Mouse (Mus musculus): ENCODE results near the gene Ppip5k2.
"Not testable (repeated sequence)": the region's sequence is repeated elsewhere in the genome, so short reads cannot be mapped to it uniquely, and the experiment has no call there.

Gene Ppip5k2

DNA sequence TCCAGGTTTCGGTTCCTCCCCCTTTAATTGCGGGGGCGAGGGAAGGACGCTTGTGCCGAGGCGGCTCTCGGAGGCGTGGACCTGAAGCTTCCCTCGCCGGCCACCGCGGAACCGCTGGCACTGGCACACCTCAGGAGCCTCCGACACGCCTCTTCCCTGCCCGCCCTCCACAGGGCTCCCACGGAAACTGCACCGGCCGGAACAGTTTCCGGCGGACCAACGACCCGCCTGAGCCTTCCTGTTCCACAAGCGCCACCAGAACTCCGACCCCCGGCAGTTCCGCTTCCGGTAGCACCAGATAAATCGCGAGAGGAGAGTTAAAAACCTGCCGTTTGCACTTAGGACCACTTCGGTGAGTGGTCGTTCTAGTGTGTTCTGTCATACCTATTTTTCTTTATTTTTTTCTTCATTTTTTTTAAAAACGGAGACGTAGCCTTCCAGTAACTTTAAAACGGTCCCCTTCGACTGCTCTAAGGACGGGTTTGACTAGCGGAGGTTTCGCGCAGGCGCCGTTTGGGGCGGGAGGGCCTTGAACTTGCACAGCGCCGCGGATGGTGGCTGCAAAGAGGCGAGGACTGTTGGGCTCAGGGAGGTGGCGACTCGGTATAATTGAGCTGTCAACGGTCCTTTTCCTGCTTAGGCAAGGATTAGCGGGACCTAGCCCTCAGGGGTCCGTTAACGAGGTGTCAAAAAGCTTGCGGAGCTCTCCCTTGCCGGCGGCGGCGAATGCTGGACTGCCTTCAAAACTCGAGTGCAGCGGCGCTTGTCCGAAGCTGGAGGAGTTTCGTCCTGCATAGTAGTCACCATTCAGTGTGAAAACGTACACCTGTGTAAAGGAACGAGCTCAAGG is at the start of gene Ppip5k2, which contains the start of gene Gin1:
Gene Ppip5k2, minus strand, starts transcription at position 508 of the 850 bp plus-strand sequence.
Gene Gin1, plus strand, starts transcription at position 269 of the 850 bp plus-strand sequence.
- in situ Hi-C loops (cut with MboI, MseI), result no loop called here

DNA sequence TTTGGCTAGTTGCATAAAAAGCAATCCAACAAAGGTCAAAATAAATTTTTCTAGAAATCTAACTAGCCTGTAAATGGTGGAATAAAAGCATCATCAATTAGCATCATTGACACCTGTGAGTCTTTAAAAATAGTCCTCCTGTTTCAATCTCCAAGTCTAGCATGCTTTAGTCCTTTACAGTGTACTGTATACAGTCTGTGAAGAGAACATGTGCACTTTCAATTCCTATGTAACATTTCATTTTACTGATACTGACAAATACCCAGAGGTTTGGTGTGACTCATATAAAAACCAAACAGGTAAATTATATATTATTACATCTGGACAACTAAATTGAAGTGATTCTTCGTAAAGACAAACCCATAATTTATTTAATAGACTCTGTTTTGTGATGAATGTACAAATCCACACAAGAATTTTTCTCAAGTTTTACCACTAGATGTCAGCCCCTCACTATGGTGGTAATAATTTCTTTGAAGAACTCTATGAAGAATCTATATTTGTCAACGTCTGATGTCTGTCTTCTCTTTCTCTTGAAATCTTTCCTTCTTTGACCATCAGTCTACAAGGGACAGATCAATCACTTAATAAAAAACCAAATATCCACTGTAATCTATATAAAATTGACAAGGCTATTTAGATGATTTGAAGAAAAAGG is 39.2 kb upstream of the Ppip5k2 start:
- in situ Hi-C loops (cut with MboI, MseI), result loop anchor here (5.0 to 25.0 kb wide), 2 partner anchors 353 to 533 kb away; no protein-coding TSS in a partner anchor

DNA sequence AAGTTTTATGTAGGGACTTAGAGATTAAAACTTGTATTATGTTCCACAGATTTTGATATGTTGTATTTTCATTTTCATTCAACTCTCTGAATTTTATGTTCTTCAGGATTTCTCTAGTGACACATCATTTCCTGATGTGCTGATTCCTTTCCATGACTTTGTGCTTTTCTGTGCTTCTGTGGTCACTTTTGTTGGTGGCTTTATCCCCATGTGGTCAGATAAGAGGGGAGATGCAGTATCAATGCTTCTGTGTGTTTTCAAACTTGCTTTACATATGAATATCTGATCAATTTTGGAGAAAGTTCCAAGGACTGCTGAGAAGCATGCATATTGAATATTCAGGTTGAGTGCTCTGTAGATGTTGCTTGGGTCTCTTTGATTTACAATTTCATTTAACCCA is 34.3 kb upstream of the Ppip5k2 start:
- in situ Hi-C loops (cut with MboI, MseI), result loop anchor here (25.0 kb wide), 1 partner anchor 358 kb away; no protein-coding TSS in a partner anchor

DNA sequence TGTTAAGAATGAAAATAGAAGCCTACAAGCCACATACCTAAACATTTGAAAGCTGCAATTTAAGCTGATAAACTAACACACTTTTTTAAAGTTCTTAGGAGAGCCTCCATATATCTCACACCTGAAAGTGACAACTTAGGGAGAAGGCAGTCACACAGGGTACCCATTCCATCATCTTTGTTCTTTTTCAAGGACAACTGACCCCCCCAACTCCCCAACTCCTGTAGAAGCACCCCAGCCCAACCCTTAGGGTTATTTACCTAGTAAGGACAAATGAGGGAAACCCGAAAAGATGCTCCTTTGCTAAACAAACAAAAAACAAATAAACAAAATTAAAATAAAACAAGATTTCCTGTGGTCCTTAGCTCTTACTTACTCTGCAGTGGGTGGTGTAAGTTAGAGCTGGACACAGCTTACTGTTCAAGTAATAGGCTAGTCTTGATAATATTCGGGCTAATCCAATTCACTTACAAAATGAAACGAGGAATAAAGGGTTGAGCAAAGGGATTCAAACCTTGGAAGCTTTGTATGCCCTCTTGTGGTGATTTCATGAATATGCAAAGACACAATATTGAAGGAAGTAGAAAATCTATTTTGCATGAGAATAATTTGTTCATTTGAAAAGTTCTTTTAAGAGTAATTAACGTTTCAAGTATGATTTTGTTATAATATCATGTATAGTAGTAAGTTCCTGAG is 32.1 kb upstream of the Ppip5k2 start:
- in situ Hi-C loops (cut with MboI, MseI), result loop anchor here (25.0 kb wide), 1 partner anchor 360 kb away; no protein-coding TSS in a partner anchor

DNA sequence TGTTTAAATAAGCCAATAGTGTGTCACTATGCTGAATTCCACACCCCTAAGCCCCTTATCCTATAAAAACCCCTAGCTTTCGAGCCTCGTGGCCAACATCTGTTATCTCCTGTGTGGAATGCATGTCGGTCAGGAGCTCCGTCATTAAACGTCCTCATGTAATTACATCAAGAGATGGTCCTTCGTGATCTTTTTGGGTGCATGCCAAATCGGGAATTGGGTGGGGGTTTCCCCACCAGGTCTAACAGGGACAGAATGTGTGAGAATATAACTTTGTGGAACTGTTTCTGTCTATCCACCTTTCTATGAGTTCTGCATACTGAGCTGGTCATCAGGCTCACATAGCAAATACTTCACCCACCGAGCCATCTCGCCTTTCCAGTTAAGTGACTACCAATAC is 25.7 kb upstream of the Ppip5k2 start:
- in situ Hi-C loops (cut with MboI, MseI), result no loop called here

DNA sequence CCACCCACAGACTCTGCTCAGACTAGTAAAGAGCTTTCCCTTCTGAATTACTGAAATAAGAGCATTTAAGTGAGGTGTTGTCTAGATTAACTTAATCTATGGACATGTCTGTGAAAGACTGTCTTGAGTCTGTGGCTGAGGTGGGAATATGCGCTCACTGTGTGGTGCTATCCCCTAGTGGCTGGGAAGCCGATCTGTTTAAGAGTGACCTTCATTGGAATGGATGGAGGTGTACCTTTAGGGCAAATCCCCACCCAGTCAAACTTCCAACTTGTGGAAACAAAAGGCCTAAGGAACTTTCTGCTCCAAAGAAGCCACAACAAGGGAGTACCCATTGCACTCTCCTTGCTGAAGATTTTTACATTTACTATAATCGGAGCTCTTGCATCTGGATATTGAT is 23.9 kb upstream of the Ppip5k2 start:
- in situ Hi-C loops (cut with MboI, MseI), result no loop called here

DNA sequence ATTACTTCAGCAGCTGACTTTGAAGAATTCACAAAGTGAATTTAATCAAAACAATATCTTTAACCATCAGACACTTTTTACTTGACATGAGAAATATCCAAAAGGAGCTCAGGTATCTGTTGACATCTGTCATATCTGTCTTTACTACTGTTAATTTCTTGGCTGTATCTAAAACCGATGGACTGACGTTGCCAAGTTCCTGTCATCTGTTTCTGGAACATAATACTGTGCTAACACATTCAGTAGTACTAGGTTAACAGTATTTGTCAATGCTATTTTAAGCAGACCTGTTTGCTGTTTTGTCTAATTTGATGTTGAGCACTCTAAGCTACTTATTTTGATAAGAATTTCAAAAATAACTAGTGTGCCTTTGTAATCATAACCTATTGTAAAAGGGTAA is 18.3 kb upstream of the Ppip5k2 start:
- in situ Hi-C loops (cut with MboI, MseI), result no loop called here

DNA sequence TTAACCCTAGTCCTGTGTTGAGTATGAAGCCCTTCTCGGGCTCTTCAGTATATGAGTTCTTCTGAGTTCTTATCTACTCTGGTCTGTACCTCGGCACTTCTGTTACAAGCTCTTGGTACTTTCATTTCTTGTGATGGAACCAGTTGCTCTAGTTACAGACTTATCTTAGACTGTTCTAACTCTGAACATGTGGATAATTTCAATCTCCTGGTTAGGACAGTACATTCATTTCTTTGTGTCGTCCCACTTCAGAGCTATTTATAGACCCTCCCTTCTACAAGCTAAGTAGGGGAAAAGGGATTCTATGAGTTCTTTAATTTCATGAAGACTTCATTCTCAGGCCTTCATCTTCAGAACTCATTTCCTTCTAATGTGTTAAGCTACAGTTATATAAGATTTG is 17.5 kb upstream of the Ppip5k2 start:
- in situ Hi-C loops (cut with MboI, MseI), result no loop called here

DNA sequence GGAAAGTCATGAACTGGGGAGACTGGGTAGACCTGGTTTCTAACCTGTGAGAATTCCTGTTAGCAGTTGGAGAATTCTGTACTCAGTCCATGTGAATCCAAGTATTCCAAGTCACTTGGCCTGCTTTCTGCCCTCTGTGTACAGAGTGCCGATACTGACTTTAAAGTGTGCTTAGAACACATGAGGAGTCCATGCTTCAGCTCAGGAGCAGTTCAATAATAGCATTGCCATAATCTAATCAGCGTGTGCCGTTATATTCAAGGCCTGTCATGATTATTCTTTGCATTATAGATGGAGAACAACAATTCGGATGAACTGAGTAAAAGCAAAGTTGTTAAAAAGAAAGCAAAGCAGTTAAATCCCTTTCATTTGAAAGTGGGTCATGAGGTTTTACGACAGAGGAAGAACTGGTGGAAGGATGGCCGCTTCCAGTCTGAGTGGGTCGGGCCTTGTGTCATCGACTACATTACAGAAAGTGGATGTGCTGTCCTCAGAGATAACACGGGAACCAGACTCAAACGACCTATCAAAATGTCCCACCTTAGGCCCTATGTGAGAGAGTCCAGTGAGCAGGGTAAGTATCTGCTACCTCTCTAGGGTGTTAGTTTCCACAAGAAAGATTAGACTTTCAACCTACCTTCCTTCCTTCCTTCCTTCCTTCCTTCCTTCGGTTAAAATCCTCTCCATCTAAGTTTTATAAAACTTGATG is 15.6 kb upstream of the Ppip5k2 start:
- in situ Hi-C loops (cut with MboI, MseI), result no loop called here

DNA sequence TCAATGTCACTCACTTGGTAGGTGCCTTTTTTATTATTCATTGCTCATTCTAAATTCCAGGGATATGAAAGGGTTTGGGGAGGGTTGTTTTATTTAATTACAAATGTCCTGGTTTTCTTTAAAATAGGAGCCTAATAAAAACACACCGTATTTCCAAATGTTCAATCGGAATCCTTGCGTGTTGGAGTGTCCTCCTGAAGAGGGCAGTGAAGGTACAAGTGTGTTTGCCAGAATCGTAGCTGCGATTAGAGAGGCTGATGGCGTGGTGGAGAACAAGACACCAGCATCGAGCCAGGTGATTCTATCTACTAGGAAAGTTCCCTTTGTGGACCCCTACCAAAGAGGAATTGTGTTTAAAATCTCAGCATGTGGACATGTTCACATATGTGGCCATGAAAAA is 14.7 kb upstream of the Ppip5k2 start:
- in situ Hi-C loops (cut with MboI, MseI), result no loop called here

DNA sequence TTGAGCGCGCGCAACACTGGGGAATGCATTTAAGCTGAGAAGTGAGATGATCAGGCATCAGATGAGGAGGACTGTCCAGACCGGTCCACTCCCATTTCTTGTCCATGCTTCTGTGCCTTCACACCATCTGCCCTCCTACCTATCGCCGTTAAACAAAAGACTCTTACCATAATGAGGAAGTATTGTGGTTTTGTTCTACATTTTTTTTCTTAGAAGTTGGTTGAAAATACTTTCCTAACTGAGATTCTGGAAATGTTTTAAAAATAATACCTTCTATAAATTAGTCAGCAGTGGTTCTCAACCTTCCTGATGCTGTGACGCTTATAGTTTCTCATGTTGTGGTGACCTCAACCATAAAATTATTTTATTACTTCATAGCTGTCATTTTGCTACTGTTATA is 11.5 kb upstream of the Ppip5k2 start:
- in situ Hi-C loops (cut with MboI, MseI), result no loop called here

DNA sequence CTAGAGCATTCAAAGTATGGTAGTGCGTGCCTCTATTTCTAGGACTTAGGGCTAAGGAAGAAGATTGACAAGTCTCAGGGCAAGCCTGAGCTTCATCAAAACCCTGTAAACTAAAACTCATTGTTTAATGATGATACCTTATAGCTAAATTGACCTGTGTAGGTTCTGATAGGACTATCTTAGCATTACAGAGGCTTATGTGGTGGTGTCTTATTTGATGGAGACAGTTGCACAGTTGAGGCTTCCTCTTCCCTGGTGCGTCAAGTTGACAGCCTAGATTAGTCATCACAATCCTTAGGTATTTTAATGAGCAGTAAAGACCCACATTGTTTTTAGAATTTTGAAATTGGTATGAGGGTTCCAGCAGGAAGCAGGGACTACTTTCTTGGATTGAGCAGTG is 3.8 kb upstream of the Ppip5k2 start:
- in situ Hi-C loops (cut with MboI, MseI), result no loop called here

DNA sequence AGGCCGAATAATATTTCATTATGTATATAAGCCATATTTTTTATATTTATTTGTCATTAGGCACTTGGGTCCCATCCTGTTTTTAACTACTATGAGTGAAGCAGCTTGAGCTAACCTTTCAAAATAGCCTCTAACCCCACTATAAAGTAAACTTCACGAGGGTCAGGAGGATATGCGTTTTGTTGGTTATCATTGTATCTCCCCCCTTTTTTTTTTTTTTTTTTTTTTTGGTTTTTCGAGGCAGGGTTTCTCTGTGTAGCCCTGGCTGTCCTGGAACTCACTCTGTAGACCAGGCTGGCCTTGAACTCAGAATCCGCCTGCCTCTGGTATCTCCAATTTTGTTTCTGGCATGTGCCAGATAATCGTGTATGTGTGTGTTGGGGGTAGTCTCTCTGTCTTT is 3.2 kb upstream of the Ppip5k2 start:
- in situ Hi-C loops (cut with MboI, MseI), result no loop called here

DNA sequence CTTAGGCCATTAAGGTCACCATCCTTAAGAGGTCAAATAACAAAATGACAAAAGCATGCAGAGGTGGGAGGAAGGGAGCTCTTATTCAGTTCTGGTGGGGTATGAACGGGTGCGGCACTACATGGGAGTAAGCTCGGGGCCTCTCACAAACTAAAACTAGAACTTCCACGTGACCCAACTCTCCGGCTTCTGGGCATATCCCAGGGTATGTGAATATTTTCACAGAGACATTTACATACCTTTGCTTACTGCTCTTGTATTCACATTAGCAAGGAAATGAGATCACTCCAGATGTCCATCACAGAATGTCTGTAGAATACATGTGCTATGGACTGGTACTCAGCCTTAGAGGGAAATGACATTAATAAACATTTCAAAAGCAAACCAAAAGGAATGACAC is 1.5 kb upstream of the Ppip5k2 start:
- in situ Hi-C loops (cut with MboI, MseI), result no loop called here

DNA sequence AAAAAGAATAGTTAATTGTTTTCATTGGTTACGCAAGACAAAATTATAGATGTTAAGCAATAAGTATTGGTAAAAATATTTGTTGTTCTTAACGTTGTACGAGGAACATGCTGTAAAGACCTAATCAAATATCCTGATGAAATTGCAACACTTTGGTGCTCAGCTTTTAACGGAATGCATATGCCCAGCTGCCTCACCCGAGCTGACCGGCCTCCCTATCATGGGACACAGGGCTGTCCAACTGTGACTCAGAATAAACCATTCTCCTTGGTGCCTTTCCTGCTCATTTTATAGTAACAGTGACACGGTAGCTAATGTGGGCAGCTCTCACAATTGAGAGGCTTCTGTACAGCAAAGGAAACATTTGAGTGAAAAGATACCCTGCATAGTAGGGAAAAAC is 907 bp upstream of the Ppip5k2 start:
- in situ Hi-C loops (cut with MboI, MseI), result no loop called here

DNA sequence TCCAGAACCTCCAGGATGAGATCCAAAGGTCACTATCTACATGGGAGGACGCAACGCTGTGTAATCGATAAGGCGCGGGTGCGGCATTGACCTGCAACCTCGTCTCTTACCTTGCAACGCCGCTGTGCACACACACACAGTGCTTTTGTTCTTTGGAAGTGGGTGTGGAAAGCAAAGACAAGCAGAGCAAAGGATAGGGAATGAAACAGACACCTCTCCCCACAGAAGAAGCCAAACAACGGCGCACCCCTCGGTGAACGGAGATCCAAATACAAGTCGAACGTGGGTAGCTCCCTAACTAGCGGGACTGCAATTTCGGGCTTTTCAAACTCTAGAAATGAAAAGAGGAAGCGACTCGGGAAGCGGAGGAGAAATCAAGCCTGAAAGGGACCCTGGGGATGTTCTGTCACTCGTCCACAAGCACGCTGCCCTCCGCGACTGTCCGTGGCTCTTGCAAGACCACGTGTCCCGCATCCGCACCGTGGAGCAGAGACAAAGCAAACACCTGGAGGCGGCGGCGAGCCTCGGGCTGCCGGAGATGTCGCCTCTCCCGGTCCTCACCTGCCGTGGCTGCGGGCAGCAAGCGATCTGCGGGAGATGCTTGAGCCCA is 812 bp downstream of the Ppip5k2 start:
- in situ Hi-C loops (cut with MboI, MseI), result no loop called here

DNA sequence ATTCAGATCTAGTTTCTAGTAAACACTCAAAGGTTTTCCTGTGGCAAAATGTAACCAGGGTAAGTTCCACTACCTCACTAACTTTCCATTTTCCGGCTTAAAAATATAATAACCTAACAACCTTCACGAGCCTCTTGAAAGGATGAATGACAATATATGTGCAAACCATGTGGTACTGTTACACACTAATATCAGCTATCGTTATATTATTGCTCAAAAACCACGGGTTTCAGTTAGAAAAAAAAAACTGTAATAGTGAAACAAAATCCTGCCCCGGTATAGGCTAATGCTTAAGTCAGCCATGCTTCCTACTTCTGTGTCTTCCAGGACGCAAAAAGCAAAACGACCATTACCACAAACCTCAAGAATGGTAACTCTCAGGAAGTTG is 1.3 kb downstream of the Ppip5k2 start:
- in situ Hi-C loops (cut with MboI, MseI), result no loop called here

DNA sequence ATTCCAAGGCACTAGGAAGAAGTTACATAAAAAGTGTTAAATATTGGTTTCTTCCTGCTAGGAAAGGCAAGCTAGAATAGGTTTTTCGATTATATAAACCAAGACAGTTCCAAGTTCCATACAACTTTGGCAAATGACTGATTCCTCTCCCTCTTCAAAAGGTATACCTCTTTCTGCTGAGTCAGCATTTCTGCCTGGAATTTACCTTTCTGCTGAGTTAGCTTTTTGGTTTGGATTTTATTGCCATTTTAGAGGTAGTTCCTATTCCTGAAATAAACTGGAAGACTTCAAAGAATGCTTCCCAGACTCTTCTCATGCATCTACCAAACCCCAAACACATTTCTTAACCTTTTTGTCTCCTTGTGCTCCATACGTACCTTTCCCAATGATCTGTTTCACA is 2.1 kb downstream of the Ppip5k2 start:
- in situ Hi-C loops (cut with MboI, MseI), result no loop called here

DNA sequence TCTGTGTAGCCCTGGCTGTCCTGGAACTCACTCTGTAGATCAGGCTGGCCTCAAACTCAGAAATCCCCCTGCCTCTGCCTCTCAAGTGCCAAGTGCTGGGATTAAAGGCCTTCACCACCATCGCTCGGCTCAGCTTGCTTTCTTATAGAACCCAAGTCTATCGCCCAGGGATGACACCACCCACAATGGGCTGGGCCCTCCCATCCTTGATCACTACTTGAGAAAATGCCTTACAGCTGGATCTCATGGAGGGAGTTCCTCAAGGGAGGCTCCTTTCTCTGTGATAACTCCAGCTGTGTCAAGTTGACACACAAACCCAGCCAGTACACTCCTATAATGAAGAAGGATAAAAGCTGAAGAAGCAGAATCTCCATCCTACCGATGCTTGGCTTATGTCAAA is 4.5 kb downstream of the Ppip5k2 start:
- in situ Hi-C loops (cut with MboI, MseI), result not testable (repeated sequence)

DNA sequence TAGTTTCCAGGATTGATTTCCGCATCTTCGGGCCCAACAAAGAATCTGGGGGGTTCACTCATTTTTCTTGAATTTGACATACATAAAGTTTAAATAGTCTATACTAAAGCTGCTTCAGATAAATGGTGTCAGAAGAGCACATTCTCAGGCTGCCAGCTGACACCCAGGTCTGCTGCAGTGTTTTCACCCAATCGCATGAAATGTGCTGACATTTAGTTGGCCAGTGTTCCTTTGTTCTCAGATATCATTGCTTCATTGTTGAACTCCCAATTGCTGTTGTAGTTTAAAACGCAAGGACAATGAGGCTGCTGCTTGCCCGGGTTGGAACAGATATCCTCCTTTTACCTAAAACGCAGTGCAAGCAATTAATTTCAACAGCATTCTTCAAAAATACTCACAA is 8.7 kb downstream of the Ppip5k2 start:
- in situ Hi-C loops (cut with MboI, MseI), result no loop called here

DNA sequence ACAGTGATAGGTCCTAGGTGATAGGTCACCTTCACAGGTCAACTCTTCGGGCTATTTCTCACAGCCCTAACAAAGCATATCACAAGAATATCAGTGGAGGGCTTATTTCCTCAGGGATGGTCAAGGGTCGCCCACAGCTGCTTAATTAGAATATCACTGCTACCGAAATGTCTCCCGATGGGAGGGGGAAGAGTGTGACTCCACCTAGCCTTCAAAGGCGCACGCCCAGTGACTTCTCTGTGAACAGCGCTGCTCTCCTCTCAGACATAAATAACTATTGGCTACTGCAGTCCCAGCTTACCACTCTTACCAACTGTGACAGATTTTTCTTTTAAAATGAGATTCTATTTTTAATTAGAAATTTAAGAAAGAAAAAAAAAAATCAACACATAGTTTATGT is 9.6 kb downstream of the Ppip5k2 start:
- in situ Hi-C loops (cut with MboI, MseI), result no loop called here
